Mouse (Mus musculus): Measurements from ENCODE around the gene Ankrd45. TPM values are rescaled to one million over a fixed set of nuclear protein-coding genes. Genes with fewer than 3 reads are reported as not detected.
"Not testable (repeated sequence)": the region's sequence is repeated elsewhere in the genome, so short reads cannot be mapped to it uniquely, and the experiment has no call there.

The Ankrd45 gene
- total RNA-seq, 4 experiments from 2014 or later = 69.2 to 76.3 (median 74.0) TPM

GRCm38 (mm10) chr1:161185431-161185830, 42.9 kb downstream of the Ankrd45 start:
- DNase-seq (ENCODE audit: low spot score in 2 of 2) = no peak

- no peak for DNase-seq (ENCODE audit: low spot score in 2 of 2)
Measured at GRCm38 (mm10) chr1:161190253-161190910, 47.9 kb downstream of the Ankrd45 start.

GRCm38 (mm10) chr1:161195541-161196351, 53.3 kb downstream of the Ankrd45 start:
- DNase-seq (ENCODE audit: low spot score in 2 of 2) = peak; percentile 31 to 53

GRCm38 (mm10) chr1:161196364-161196763, 53.9 kb downstream of the Ankrd45 start:
- not testable (repeated sequence) for DNase-seq (ENCODE audit: low spot score in 2 of 2)

- no peak for DNase-seq (ENCODE audit: low spot score in 2 of 2)
Measured at GRCm38 (mm10) chr1:161199856-161200255, 57.4 kb downstream of the Ankrd45 start.

- no peak for DNase-seq (ENCODE audit: low spot score in 2 of 2)
Measured at GRCm38 (mm10) chr1:161214465-161214864, 72.0 kb downstream of the Ankrd45 start.

GRCm38 (mm10) chr1:161219816-161220215, 77.3 kb downstream of the Ankrd45 start:
- DNase-seq (ENCODE audit: low spot score in 2 of 2) = no peak

Other genes with a start within 250 kb of the Ankrd45 start
- 10 to 100 TPM; 37.8 to 43.1 (median 40.2) TPM for gene Rc3h1, start 236.3 kb upstream of the Ankrd45 start, total RNA-seq (2022)
- gene Serpinc1, start 164.1 kb upstream of the Ankrd45 start, total RNA-seq (2022) = under 1 TPM in 2 of 4 experiments, not detected in 2; 0.14 to 0.39 TPM
- gene Zbtb37, start 107.8 kb upstream of the Ankrd45 start, total RNA-seq (2022) = 10 to 100 TPM; 20.1 to 25.1 (median 21.3) TPM
- 10 to 100 TPM; 20.4 to 27.5 (median 24.7) TPM for gene Dars2, start 72.0 kb upstream of the Ankrd45 start, total RNA-seq (2022)
- 1 to 10 TPM; 1.6 to 2.7 (median 1.7) TPM for gene Cenpl, start 72.0 kb upstream of the Ankrd45 start, total RNA-seq (2022)
- 10 to 100 TPM; 16.5 to 19.5 (median 17.6) TPM for gene Klhl20, start 11.2 kb upstream of the Ankrd45 start, total RNA-seq (2022)
- under 1 TPM in 1 of 4 experiments, not detected in 3; 0.37 TPM for gene Tex50, start 16.6 kb downstream of the Ankrd45 start, total RNA-seq (2022)
- 100 to 1,000 TPM; 344 to 455 (median 377) TPM for gene Prdx6, start 108.5 kb downstream of the Ankrd45 start, total RNA-seq (2022)